Mouse (Mus musculus) testis, adult 10 weeks (tissue): ENCODE measurements around the gene Unc5b. TPM values are rescaled to one million over a fixed set of nuclear protein-coding genes. Genes with fewer than 3 reads are reported as not detected.

ENCODE experiments used
- polyA plus RNA-seq: library from polyadenylated mRNA; stranded (reverse); fragments of 350-450 nt; fragmentation: Illumina TruSeq; extraction: RNeasy Lipid Tissue Mini Kit (QIAGEN cat#74804); gene quantifications from one replicate; pipeline ENCODE4 v1.2.3, GENCODE M21; 2014; ENCODE audit warnings: low read depth, low replicate concordance

Unc5b gene
- polyA plus RNA-seq, result 0.10 TPM

GRCm38 (mm10) chr10:60831379-60831778, at the start of gene Unc5b:
Gene Unc5b, minus strand, starts transcription at chr10:60831581.

DNA sequence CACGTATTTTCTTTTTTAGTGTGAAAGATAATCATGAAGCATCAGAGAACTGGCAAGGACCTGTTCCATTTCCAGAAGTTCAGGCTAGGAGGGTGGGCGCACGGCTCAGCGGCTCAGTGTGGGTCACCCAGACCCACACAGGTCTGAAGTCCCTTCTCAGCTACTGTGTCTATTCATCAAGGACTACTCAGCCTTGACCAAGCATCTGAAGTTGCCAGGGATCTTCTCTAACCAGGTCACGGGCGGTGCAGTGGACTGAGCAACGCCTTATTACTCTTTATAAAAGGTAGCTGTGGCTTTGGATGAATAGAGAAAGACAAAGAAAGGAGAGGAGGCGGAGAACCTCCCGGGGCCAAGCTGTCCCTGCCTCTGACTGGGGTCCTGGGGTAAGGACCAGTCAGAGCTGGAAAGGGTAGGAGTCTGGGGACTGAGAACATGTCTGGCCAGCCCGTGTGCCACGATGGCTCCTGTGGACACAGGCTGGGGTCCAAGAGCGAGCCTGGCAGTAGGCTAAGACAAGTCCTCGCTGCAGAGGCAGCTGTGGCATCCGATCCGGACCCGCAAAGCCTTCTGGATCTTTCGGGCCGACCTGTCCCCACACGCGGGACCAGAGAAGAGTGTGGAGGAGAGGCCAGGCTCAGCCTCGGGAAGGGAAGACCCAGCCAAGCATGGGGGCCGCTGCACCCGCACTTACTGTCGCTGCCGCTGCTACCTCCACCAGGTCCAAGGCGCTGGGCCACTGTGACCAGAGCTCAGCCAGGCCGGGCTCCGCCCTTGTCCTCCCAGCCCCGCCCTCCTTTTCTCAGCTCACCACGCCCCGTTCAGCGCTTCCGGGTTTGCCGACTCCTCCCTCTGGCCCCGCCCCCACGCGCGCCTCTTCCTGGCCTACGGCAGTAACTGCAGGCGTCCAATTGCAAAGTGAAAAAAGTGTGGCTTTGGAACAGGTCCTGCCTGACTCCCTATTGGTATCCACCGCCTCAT, 79.1 kb downstream of the Unc5b start, which contains the start of gene Slc29a3:
Slc29a3 (minus strand) TSS at position 755 of the 981 bp plus-strand sequence.

Other genes starting within 250 kb of the Unc5b start
- 2.3 TPM for gene Cdh23, start 135.1 kb downstream of the Unc5b start, polyA plus RNA-seq
- 26.2 TPM for gene Slc29a3, start 78.8 kb downstream of the Unc5b start, polyA plus RNA-seq